Mouse (Mus musculus): ENCODE measurements around the gene Gm20696.

- TF ChIP-seq GATA1 (IDR thresholded peaks at IDR 0.05; ENCODE audit: borderline replicate concordance, low read length) (no peak), FLI1 (IDR thresholded peaks at IDR 0.05; ENCODE audit: low read length) (no peak)
Observed at GRCm38 (mm10) chr6:99666318-99667171, at the start of gene Gm20696, which contains the start of gene Eif4e3.
